Mouse (Mus musculus) erythroblast, embryonic 14.5 days (primary cell): ENCODE measurements around the gene Fam181a.

Experiments used
- GATA1 ChIP-seq: IDR thresholded peaks from 2 replicates; pipeline ENCODE4 v1.6.1; 2012; ENCODE audit warnings: low read length, inconsistent platforms, mixed read lengths
- TAL1 ChIP-seq: IDR thresholded peaks from 3 replicates; pipeline ENCODE4 v1.6.1; 2012; ENCODE audit warnings: low read length, inconsistent platforms, mixed read lengths

DNA sequence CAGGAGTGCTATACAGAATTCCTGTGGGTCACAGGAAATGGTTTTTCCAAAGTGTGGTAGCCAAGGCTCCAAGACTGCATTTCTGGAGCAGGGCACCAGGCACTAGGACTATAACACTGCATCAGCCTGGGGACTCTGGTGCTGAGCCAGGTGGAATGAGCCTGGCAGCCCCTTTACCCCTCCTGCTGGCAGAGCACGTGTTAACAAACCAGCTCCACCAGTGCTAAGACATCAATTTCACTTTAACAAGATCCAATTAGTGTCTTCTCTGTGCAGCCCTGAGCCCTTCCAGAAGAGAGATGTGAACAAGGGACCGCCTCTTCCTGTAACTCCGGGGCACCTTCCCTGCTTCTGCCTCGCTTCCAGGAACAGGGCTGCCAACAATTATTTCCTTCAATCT, 23.5 kb upstream of the Fam181a start:
- TF ChIP-seq GATA1 (no peak), TAL1 (no peak)
